Mouse (Mus musculus) hindlimb bud, embryonic 11.5 days (tissue): ENCODE measurements around the gene Tcea3.

ENCODE experiments used
- DNase-seq: peaks from one replicate; pipeline ENCODE4 v3.0.0-alpha.2; 2012; ENCODE audit warnings: low read depth, low spot score; ENCODE audit errors: extremely low spot score

The Tcea3 gene

DNA sequence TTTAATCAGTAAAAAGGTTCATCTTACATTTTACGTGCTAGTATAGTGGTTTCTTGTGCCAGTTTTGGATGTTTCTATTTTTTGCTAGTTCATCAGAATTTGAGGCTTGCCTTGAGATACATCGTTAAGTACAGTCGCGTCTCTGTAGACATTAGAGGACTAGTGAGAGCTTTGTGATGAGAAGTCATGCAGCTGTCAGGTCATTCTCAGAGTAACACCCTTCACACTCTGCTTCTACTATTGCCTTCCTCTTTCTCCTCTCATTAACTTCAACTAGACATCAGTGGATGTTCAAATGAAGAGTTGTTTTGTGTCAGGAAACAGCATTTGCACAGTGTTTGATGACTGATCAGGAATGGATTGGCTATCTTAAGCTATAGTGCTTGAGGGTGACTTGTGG, 65.1 kb downstream of the Tcea3 start:
- no peak for DNase-seq

DNA sequence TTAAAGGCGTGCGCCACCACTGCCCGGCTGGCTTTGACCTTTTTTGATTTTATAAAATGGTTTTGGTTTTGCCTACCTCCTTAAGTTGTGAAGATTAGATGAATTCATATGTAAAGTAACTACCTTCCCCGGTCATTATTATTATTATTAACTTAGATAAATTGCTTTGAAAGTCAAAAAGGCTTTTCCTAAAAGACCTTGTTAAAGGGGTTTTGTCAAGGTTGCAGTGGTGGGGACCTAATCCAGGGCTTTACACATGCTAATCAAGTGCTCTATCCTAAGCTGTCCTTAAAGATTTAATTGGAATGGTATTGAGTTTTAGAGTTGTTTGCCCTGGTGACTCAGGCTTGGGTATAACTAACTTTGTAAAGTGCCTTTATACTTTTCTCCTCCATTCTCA, 70.1 kb downstream of the Tcea3 start:
- no peak for DNase-seq

DNA sequence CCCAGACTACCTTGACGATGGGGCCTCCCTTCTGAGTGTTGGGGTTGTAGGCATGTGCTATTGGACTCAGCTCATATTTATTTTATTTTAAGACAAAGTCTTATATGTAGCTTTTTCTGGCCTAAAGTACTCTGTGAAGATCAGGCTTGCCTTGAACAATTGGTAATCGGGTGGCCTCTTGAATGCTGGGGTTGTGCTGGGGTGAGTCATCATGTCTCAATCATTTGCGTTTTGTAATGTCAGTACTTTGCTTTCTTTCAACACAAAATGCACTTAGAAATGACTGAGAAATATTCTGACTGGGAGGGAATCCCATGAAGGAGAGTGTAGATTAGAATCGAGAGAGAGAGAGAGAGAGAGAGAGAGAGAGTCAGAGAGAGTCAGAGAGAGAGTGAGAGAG, 72.5 kb downstream of the Tcea3 start:
- DNase-seq: no peak

DNA sequence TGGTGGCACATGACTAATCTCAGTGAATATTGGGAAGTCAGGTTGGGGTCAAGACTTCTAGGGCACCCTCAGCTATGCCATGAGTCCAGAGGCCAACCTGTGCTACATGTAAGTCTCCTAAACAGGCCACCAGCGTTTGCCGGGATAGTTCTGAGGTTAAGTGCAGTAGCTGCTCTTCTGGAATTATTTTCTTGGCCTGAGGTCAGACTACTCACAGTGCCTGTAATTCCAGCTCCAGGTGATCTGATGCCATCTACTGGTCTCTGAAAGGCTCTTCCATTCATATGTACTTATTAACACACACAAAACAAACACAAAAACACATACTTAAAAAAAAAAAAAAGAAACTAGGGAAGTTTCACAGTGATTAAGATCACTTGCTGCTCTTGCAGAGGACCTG, 76.7 kb downstream of the Tcea3 start:
- no peak for DNase-seq
